Mouse (Mus musculus) MEL (cell line): ENCODE measurements around the gene Mrpl10. TPM values are rescaled to one million over a fixed set of nuclear protein-coding genes. Genes with fewer than 3 reads are reported as not detected.
A peak's percentile ranks its signal among the peaks of the same experiment; 100 is the strongest.

ENCODE experiments used
- DNase-seq: peaks from one replicate; pipeline ENCODE4 v3.0.0; 2011; ENCODE audit warnings: low read depth, low spot score
- H3K27ac ChIP-seq: 2 replicates; pipeline ENCODE4 v1.5.1; 2012; ENCODE audit warnings: low read depth, mild to moderate bottlenecking, control low read depth, low read length, moderate library complexity; ENCODE audit not compliant: control insufficient read depth
- H3K27me3 ChIP-seq, 2 experiments: fragments of 150-350 bp in 1 of 2; sonication (generic) in 1 of 2; 2 replicates each; pipeline ENCODE4 v1.6.1; 2012; ENCODE audit warnings: low read length in 2 of 2, mild to moderate bottlenecking in 2 of 2, improper control_type of control experiment in 1 of 2, moderate library complexity in 1 of 2; ENCODE audit not compliant: insufficient read depth in 2 of 2, control insufficient read depth in 1 of 2
- H3K36me3 ChIP-seq, 2 experiments: 2 replicates each; pipeline ENCODE4 v1.6.1; 2012 to 2014; ENCODE audit warnings: low read length in 2 of 2, improper control_type of control experiment in 1 of 2, inconsistent platforms in 1 of 2, mild to moderate bottlenecking in 1 of 2; ENCODE audit not compliant: insufficient read depth in 2 of 2, control insufficient read depth in 1 of 2
- H3K4me1 ChIP-seq, 2 experiments: fragments of 150-350 bp in 1 of 2; sonication (generic) in 1 of 2; 2 replicates each; pipeline ENCODE4 v1.6.1; 2012; ENCODE audit warnings: low read length in 2 of 2, improper control_type of control experiment in 1 of 2, mild to moderate bottlenecking in 1 of 2; ENCODE audit not compliant: insufficient read depth in 2 of 2, control insufficient read depth in 1 of 2
- H3K4me3 ChIP-seq, 2 experiments: fragments of 150-350 bp in 1 of 2; sonication (generic) in 1 of 2; 2 replicates each; pipeline ENCODE4 v1.5.1; 2012; ENCODE audit warnings: low read depth in 2 of 2, low read length in 2 of 2, mild to moderate bottlenecking in 2 of 2, moderate library complexity in 2 of 2, control low read depth in 1 of 2, improper control_type of control experiment in 1 of 2; ENCODE audit not compliant: control insufficient read depth in 1 of 2, insufficient read depth in 1 of 2
- H3K79me2 ChIP-seq: 2 replicates; pipeline ENCODE4 v1.6.1; 2012; ENCODE audit warnings: mild to moderate bottlenecking, low read length, moderate library complexity; ENCODE audit not compliant: control insufficient read depth, poor library complexity, insufficient read depth
- H3K9ac ChIP-seq: 2 replicates; pipeline ENCODE4 v1.6.1; 2012; ENCODE audit warnings: low read depth, mild to moderate bottlenecking, control low read depth, low read length, moderate library complexity; ENCODE audit not compliant: control insufficient read depth, poor library complexity, severe bottlenecking
- H3K9me3 ChIP-seq: fragments of 150-350 bp; sonication (generic); replicated peaks from 2 replicates; pipeline ENCODE4 v1.6.1; 2012; ENCODE audit warnings: mild to moderate bottlenecking, low read length, improper control_type of control experiment, moderate library complexity; ENCODE audit not compliant: insufficient read depth
- BHLHE40 ChIP-seq: IDR thresholded peaks from 2 replicates; pipeline ENCODE4 v1.6.1; 2012; ENCODE audit warnings: low read depth, mild to moderate bottlenecking, inconsistent platforms, low read length, improper control_type of control experiment, borderline replicate concordance
- CHD1 ChIP-seq: IDR thresholded peaks from 2 replicates; pipeline ENCODE4 v1.6.1; 2012; ENCODE audit warnings: low read depth, mild to moderate bottlenecking, inconsistent platforms, low read length, improper control_type of control experiment
- CHD2 ChIP-seq: IDR thresholded peaks from 2 replicates; pipeline ENCODE4 v1.6.1; 2011; ENCODE audit warnings: low read length, improper control_type of control experiment
- CTCF ChIP-seq, 3 experiments: IDR thresholded peaks in 2 of 3; conservative IDR thresholded peaks in 1 of 3; 2 replicates each; pipeline ENCODE4 v1.5.1; 2011 to 2012; ENCODE audit warnings: low read length in 3 of 3, low read depth in 2 of 3, mild to moderate bottlenecking in 2 of 3, improper control_type of control experiment in 1 of 3, inconsistent platforms in 1 of 3, mixed read lengths in 1 of 3, moderate library complexity in 1 of 3; ENCODE audit not compliant: control insufficient read depth in 1 of 3, insufficient read depth in 1 of 3, poor library complexity in 1 of 3, severe bottlenecking in 1 of 3
- E2F4 ChIP-seq: IDR thresholded peaks from 2 replicates; pipeline ENCODE4 v1.6.1; 2011; ENCODE audit warnings: low read depth, low read length, improper control_type of control experiment, borderline replicate concordance
- ELF1 ChIP-seq: IDR thresholded peaks from 2 replicates; pipeline ENCODE4 v1.6.1; 2014; ENCODE audit warnings: low read depth, mild to moderate bottlenecking, inconsistent platforms, low read length, improper control_type of control experiment, moderate library complexity
- EP300 ChIP-seq, 2 experiments: IDR thresholded peaks; 2 replicates each; pipeline ENCODE4 v1.6.1; 2011; ENCODE audit warnings: improper control_type of control experiment in 2 of 2, low read length in 2 of 2, low read depth in 1 of 2, mild to moderate bottlenecking in 1 of 2
- ETS1 ChIP-seq: IDR thresholded peaks from 2 replicates; pipeline ENCODE4 v1.6.1; 2012; ENCODE audit warnings: low read depth, mild to moderate bottlenecking, inconsistent platforms, low read length, improper control_type of control experiment, moderate library complexity
- GABPA ChIP-seq: IDR thresholded peaks from 2 replicates; pipeline ENCODE4 v1.6.1; 2012; ENCODE audit warnings: low read depth, mild to moderate bottlenecking, inconsistent platforms, low read length, improper control_type of control experiment, moderate library complexity
- GATA1 ChIP-seq: IDR thresholded peaks from 2 replicates; pipeline ENCODE4 v1.6.1; 2011; ENCODE audit warnings: low read depth, low read length, improper control_type of control experiment
- HCFC1 ChIP-seq: IDR thresholded peaks from 2 replicates; pipeline ENCODE4 v1.6.1; 2012; ENCODE audit warnings: low read depth, mild to moderate bottlenecking, inconsistent platforms, low read length, improper control_type of control experiment, moderate library complexity
- KAT2A ChIP-seq: conservative IDR thresholded peaks from 2 replicates; pipeline ENCODE4 v1.6.1; 2012; ENCODE audit warnings: low read depth, low read length, improper control_type of control experiment, inconsistent platforms
- MAX ChIP-seq: IDR thresholded peaks from 2 replicates; pipeline ENCODE4 v1.6.1; 2011; ENCODE audit warnings: low read length, improper control_type of control experiment
- MEF2A ChIP-seq: IDR thresholded peaks from 2 replicates; pipeline ENCODE4 v1.6.1; 2014; ENCODE audit warnings: low read depth, mild to moderate bottlenecking, inconsistent platforms, low read length, improper control_type of control experiment; ENCODE audit not compliant: poor library complexity, insufficient replicate concordance, severe bottlenecking; ENCODE audit errors: extremely low read depth
- MXI1 ChIP-seq: IDR thresholded peaks from 2 replicates; pipeline ENCODE4 v1.6.1; 2011; ENCODE audit warnings: mild to moderate bottlenecking, low read depth, low read length, improper control_type of control experiment
- MYB ChIP-seq: IDR thresholded peaks from 2 replicates; pipeline ENCODE4 v1.6.1; 2011; ENCODE audit warnings: mild to moderate bottlenecking, low read depth, low read length, improper control_type of control experiment
- MYC ChIP-seq: IDR thresholded peaks from 2 replicates; pipeline ENCODE4 v1.6.1; 2011; ENCODE audit warnings: low read depth, mild to moderate bottlenecking, low read length, improper control_type of control experiment, moderate library complexity
- NELFE ChIP-seq: IDR thresholded peaks from 2 replicates; pipeline ENCODE4 v1.6.1; 2011; ENCODE audit warnings: low read depth, low read length, improper control_type of control experiment
- NRF1 ChIP-seq: IDR thresholded peaks from 2 replicates; pipeline ENCODE4 v1.6.1; 2014; ENCODE audit warnings: low read depth, mild to moderate bottlenecking, inconsistent platforms, low read length, improper control_type of control experiment, moderate library complexity; ENCODE audit not compliant: poor library complexity, insufficient read depth, severe bottlenecking
- POLR2A ChIP-seq, 2 experiments: IDR thresholded peaks; 2 replicates each; pipeline ENCODE4 v1.6.1; 2011 to 2012; ENCODE audit warnings: low read length in 2 of 2, mild to moderate bottlenecking in 2 of 2, control low read depth in 1 of 2, improper control_type of control experiment in 1 of 2, low read depth in 1 of 2, moderate library complexity in 1 of 2; ENCODE audit not compliant: control insufficient read depth in 1 of 2, insufficient read depth in 1 of 2, poor library complexity in 1 of 2
- POLR2AphosphoS2 ChIP-seq: IDR thresholded peaks from 2 replicates; pipeline ENCODE4 v1.6.1; 2011; ENCODE audit warnings: low read length, improper control_type of control experiment
- POLR2AphosphoS5 ChIP-seq: IDR thresholded peaks from 2 replicates; pipeline ENCODE4 v1.6.1; 2012; ENCODE audit warnings: low read depth, borderline replicate concordance, mild to moderate bottlenecking, inconsistent platforms, low read length, moderate library complexity, mixed read lengths
- RAD21 ChIP-seq: IDR thresholded peaks from 2 replicates; pipeline ENCODE4 v1.6.1; 2011; ENCODE audit warnings: mild to moderate bottlenecking, low read depth, low read length, improper control_type of control experiment
- RCOR1 ChIP-seq: IDR thresholded peaks from 2 replicates; pipeline ENCODE4 v1.6.1; 2012; ENCODE audit warnings: low read depth, mild to moderate bottlenecking, inconsistent platforms, low read length, improper control_type of control experiment
- SIN3A ChIP-seq: IDR thresholded peaks from 2 replicates; pipeline ENCODE4 v1.6.1; 2012; ENCODE audit warnings: low read length, improper control_type of control experiment, inconsistent platforms
- SMC3 ChIP-seq: IDR thresholded peaks from 2 replicates; pipeline ENCODE4 v1.6.1; 2011; ENCODE audit warnings: low read depth, low read length, improper control_type of control experiment
- TAL1 ChIP-seq: IDR thresholded peaks from 2 replicates; pipeline ENCODE4 v1.6.1; 2012; ENCODE audit warnings: mild to moderate bottlenecking, inconsistent platforms, low read length, moderate library complexity, mixed read lengths
- TBP ChIP-seq: IDR thresholded peaks from 2 replicates; pipeline ENCODE4 v1.8.0; 2011; ENCODE audit warnings: low read depth, low read length, improper control_type of control experiment
- TCF12 ChIP-seq: IDR thresholded peaks from 2 replicates; pipeline ENCODE4 v1.6.1; 2014; ENCODE audit warnings: low read depth, mild to moderate bottlenecking, inconsistent platforms, low read length, improper control_type of control experiment, moderate library complexity
- UBTF ChIP-seq: IDR thresholded peaks from 2 replicates; pipeline ENCODE4 v1.6.1; 2012; ENCODE audit warnings: low read depth, mild to moderate bottlenecking, inconsistent platforms, low read length, improper control_type of control experiment, moderate library complexity, borderline replicate concordance; ENCODE audit not compliant: insufficient read depth
- USF1 ChIP-seq: IDR thresholded peaks from 2 replicates; pipeline ENCODE4 v1.6.1; 2014; ENCODE audit warnings: low read depth, mild to moderate bottlenecking, inconsistent platforms, low read length, improper control_type of control experiment, moderate library complexity
- USF2 ChIP-seq, 2 experiments: IDR thresholded peaks; 2 replicates each; pipeline ENCODE4 v1.6.1; 2011 to 2012; ENCODE audit warnings: improper control_type of control experiment in 2 of 2, low read length in 2 of 2, borderline replicate concordance in 1 of 2, inconsistent platforms in 1 of 2, low read depth in 1 of 2, mild to moderate bottlenecking in 1 of 2; ENCODE audit not compliant: insufficient read depth in 1 of 2
- ZC3H11A ChIP-seq: IDR thresholded peaks from 2 replicates; pipeline ENCODE4 v1.6.1; 2012; ENCODE audit warnings: low read depth, mild to moderate bottlenecking, inconsistent platforms, low read length, improper control_type of control experiment
- ZKSCAN1 ChIP-seq: IDR thresholded peaks from 2 replicates; pipeline ENCODE4 v1.6.1; 2012; ENCODE audit warnings: low read depth, mild to moderate bottlenecking, inconsistent platforms, low read length, improper control_type of control experiment, moderate library complexity
- ZMIZ1 ChIP-seq: IDR thresholded peaks from 2 replicates; pipeline ENCODE4 v1.6.1; 2012; ENCODE audit warnings: low read depth, mild to moderate bottlenecking, inconsistent platforms, low read length, improper control_type of control experiment, moderate library complexity
- ZNF384 ChIP-seq: IDR thresholded peaks from 2 replicates; pipeline ENCODE4 v1.6.1; 2012; ENCODE audit warnings: low read depth, mild to moderate bottlenecking, inconsistent platforms, low read length, improper control_type of control experiment
- polyA plus RNA-seq, 2 experiments: library from polyadenylated mRNA; stranded (reverse) in 1 of 2; unstranded in 1 of 2; fragments of >175 nt in 1 of 2; fragments of >200 nt in 1 of 2; gene quantifications; 2 replicates each; pipeline versions ENCODE4 v1.2.1 to v1.2.4; 2012; ENCODE audit warnings: low replicate concordance in 2 of 2, low read depth in 1 of 2; ENCODE audit not compliant: insufficient read length in 2 of 2, insufficient read depth in 1 of 2, missing spikeins in 1 of 2
- total RNA-seq: library from RNA; depleted of rRNA; stranded (reverse); fragments of 300-350 nt; gene quantifications from 2 replicates; pipeline ENCODE4 v1.2.3, GENCODE M21; 2012

Gene Mrpl10
- total and polyA plus RNA-seq, 3 experiments = 79.3 to 106 TPM; not detected in 1

GRCm38 (mm10) chr11:97050216-97050943 is 9.0 kb downstream of the Mrpl10 start, which contains the start of gene Osbpl7:
TSS of gene Osbpl7 (plus strand) at chr11:97050628.
- Histone ChIP-seq H3K9ac (peak within 1 kb of the TSS; percentile 83), H3K36me3 (no peaks in the 10 kb centered on the region), H3K27me3 (no peaks in the 10 kb centered on the region), H3K4me1 (peaks cover 0 to 16% of the 10 kb centered on the region in 2 experiments; a peak in 2 of 4 replicates), H3K9me3 (no peaks in the 10 kb centered on the region), H3K27ac (peak within 1 kb of the TSS; percentile 54), H3K79me2 (peaks cover 10% of the 10 kb centered on the region), H3K4me3 (peak within 1 kb of the TSS; percentile 78 to 88)
- DNase-seq = peak; percentile 93
- TF ChIP-seq POLR2AphosphoS2 (peak; percentile 79; the same call in 1 of the 2 replicates), TBP (peak; percentile 86), TAL1 (no peak), POLR2A (IDR thresholded peaks at IDR 0.05; ENCODE audit: control insufficient read depth in 1 of 2, insufficient read depth in 1 of 2, low read depth in 1 of 2, low read length in 2 of 2, poor library complexity in 1 of 2) (peak; percentile 79 to 94), MXI1 (peak; percentile 66), CHD1 (no peak), NRF1 (no peak), RCOR1 (no peak), EP300 (IDR thresholded peaks at IDR 0.05; ENCODE audit: low read depth in 1 of 2, low read length in 2 of 2) (no peak), ELF1 (peak; percentile 92), RAD21 (no peak), ZKSCAN1 (no peak), ZNF384 (peak; percentile 74), ZMIZ1 (peak; percentile 85), CTCF (IDR thresholded peaks at IDR 0.05 in 2 of 3, conservative IDR thresholded peaks at IDR 0.05 in 1 of 3; ENCODE audit: control insufficient read depth in 1 of 3, insufficient read depth in 1 of 3, low read depth in 2 of 3, low read length in 3 of 3, poor library complexity in 1 of 3, severe bottlenecking in 1 of 3) (peak; percentile 37 to 88 (median 82)), USF2 (IDR thresholded peaks at IDR 0.05; ENCODE audit: borderline replicate concordance in 1 of 2, insufficient read depth in 1 of 2, low read depth in 1 of 2, low read length in 2 of 2) (no peak), MEF2A (no peak), CHD2 (no peak), SIN3A (peak; percentile 93), UBTF (0 out of 2 replicates have a peak, but pooled peaks have one; percentile 70), ZC3H11A (no peak), MAX (peak; percentile 25; the same call in 1 of the 2 replicates), SMC3 (no peak; the same call in 1 of the 2 replicates), MYC (peak; percentile 67; the same call in 1 of the 2 replicates), USF1 (no peak), ETS1 (peak; percentile 52; the same call in 1 of the 2 replicates), E2F4 (peak; percentile 78; the same call in 1 of the 2 replicates), POLR2AphosphoS5 (no peak), GATA1 (no peak), BHLHE40 (no peak), TCF12 (peak; percentile 76), KAT2A (no peak; the same call in 1 of the 2 replicates), GABPA (peak; percentile 77; the same call in 1 of the 2 replicates), HCFC1 (peak; percentile 90), NELFE (peak; percentile 93), MYB (no peak)
